Mouse (Mus musculus): ENCODE results near the gene Actr3b.
A peak's percentile ranks its signal among the peaks of the same experiment; 100 is the strongest.
"Not testable (repeated sequence)": the region's sequence is repeated elsewhere in the genome, so short reads cannot be mapped to it uniquely, and the experiment has no call there.

Actr3b gene

DNA sequence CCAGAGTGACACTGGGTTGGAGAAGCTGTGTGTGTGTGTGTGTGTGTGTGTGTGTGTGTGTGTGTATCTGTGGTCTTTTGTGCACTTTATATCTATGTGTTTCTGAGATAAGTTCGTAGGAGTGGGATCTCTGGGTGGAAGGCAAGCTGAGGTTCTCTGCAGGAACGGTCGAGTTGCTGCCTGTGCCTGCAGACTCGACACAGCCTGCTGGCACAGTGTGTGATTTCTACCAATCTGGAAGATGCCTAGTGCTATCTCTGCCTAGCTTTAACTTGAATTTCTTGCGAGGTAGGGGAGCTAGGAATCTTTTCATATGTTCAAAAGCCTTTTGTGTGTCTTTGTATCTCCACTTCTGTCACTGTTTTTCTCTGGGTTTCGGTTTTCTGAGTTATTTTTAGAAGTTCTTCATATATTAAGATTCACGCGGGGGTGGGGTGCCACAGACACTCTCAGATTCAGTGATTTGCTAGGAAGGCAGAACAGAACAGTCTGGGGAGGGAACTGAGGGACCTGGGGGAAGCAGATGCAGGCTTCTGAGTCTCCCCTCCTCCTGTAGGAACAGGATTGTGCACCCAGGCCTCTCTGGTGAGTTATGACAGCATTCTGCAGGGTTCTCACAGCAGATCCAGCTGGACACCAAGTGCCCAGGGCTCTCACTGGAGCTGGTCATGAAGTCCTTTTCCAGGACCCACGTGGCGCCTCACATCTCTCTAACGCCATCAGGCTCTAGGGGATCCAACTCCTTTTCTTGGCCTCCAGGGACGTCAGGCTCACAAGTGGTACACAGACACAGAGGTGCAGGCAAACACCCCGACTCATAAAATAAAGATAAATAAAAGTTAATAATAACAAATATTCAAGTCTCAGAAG, 14.4 kb downstream of the Actr3b start:
- DNase-seq (ENCODE audit: low spot score in 2 of 2) = no peak

DNA sequence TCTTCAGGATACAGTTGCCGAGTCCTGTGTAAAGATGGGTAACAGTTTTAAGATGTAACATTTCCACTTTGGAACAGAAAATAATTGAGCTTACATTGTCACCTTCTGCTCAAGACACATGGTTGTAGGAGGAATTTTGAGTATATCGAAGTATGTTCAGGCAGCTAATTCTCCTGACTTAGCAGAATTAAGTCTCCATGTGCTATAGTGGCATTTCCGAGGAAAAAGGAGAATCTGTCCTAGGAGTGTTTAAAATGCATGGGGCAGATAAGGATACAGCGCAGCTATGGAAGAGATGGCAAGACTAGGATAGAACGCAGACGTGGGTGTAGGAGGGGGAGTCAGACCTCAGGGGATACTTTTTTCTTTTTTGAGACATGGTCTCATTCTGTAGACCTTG, 31.8 kb downstream of the Actr3b start:
- DNase-seq (ENCODE audit: low spot score in 2 of 2) = no peak

DNA sequence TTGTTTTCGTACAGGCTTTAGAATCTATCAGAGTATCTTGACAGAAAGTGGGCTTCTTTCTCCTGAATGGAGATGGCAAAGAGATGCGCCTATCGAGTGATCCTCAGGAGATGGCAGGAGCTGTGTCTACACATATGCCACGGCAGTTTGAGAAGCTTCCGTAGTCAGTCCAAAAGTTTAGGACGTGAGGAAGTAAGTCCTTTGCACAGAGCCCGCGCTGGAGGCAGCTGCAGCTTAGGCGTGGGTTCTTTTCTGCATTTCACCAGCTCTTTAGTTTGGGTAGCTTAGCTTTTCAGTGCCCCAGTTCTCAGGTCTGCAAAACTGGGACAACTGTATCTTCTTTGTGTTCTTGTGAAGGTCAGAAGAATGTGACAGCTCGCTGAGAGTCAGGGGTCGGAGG, 38.0 kb downstream of the Actr3b start:
- no peak for DNase-seq (ENCODE audit: low spot score in 2 of 2)

DNA sequence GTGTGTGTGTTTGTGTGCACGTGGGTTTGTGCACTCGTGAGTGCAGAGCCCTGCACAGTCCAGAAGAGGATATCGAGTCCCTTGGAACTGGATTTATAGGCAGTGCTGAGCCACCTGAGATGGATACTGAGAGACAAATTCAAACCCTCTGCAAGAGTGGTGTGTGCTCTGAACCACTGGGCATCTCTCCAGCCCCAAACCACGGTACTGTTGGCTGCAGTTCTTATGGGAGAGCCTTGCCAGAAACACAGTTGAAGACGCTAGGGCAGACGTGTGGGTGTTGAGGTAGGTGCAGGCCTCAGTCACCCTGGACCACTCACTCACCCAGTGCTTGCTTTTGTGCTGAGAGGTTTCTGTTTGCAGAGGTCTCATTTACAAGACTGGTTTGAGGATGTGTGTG, 41.1 kb downstream of the Actr3b start:
- DNase-seq (ENCODE audit: low spot score in 2 of 2) = peak in 1 of 2 experiments; percentile 22

DNA sequence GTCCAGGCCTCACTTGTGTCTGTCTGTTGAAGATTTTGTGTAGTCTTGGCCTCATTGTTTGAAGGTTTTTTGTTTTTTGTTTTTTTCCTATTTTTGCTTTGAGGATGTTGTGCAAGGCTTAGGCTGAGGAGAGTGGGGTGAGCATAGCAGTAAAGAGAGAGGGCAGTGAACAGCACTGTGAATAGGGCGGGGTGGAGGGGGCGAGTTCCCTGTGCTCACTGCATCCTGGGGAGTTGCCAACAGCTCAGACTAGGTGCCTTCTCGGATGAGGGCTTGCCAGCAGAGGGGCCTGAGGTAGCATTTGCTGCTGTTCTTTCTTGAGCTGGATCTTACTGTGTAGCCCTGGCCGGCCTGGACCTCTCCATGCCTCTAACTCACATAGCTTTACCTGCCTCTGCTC, 41.9 kb downstream of the Actr3b start:
- no peak for DNase-seq (ENCODE audit: low spot score in 2 of 2)

DNA sequence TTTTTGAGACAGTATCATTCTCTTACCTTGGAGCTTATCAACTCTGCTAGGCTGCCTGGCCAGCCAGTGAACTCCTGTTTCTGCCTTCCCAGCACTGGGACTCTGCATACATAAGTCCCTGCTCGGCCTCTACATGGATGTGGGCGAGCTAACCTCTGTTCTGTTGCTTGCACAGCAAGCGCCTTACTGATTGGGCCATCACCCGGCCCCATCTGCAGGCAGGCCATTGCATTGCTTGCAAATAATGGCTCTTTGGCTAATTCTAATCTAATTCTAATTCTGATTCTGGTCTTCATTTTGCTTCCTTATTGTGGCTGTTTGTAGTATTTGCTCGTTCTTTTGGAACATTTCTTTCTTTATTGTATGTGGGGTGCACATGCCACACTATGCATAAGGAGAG, 44.8 kb downstream of the Actr3b start:
- DNase-seq (ENCODE audit: low spot score in 2 of 2) = no peak

DNA sequence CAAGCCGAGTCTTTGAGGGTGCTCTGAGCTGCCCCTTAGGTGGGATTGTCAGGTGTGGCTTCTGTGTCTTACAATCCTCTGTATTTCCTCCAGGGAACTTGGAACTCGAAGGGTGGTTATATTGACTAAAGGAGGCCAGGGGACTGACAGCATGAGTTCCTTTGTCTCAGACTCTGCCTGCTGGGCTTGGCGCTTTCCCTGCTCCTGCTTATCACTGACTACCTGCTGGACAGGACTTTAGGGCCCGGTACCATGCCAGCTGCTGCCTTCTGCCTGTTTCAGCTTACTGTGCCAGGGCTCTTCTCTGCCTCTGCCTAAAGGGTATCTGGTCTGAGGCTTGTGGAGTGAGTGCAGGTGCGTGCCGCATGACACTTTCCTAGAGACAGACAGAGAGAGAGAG, 53.1 kb downstream of the Actr3b start:
- no peak for DNase-seq (ENCODE audit: low spot score in 2 of 2)

DNA sequence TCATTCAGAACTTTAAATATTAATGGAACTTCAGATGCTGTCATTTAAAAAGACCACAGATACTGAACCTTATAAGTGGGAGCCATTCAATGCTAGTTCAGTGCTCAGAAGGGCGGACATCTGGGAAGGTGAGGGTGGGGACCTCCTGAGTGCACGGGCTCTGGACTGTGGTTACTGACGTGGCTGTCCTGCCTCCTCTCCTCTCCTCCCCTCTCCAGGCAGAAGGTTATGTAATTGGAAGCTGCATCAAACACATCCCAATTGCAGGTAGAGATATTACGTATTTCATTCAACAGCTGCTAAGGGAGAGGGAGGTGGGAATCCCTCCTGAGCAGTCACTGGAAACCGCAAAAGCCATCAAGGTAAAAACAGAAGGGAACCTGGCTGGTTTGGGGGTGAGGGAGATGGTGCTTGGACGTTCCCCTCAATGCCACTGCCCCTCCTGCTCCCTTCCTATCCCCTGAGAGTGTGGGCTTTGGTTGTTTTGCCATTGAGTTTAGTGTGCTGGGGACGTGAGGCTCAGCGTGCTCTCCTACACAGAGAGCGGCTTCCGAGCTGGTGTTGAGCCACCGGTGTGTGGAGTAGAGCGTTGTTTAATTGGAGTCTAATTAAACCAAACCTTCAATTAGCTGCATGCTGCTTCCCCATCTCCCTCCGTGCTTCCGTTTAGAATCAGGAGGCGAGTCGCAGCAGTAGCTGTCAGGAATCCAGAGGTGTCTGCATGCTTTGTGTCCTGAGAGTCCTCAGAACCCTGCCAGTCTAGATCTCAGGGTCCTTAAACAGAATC, 69.7 kb downstream of the Actr3b start:
- no peak for DNase-seq (ENCODE audit: low spot score in 2 of 2)

DNA sequence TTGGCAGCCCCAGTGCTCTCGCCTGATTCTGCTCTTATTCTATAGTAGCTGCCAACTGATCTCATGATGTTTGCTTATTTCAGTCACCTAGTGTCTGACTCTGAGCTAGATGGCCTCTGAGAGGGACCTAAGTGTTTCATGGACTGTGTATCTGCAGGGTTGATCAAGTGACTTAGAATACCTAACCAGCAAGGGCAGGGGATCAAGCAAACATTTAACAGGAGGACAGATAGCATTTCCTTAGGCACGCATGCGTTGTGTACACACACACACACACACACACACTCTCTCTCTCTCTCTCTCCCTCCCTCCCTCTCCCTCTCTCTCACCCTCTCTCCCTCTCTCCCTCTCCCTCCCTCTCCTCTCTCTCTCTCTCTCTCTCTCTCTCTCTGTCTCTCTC, 71.0 kb downstream of the Actr3b start:
- no peak for DNase-seq (ENCODE audit: low spot score in 2 of 2)

DNA sequence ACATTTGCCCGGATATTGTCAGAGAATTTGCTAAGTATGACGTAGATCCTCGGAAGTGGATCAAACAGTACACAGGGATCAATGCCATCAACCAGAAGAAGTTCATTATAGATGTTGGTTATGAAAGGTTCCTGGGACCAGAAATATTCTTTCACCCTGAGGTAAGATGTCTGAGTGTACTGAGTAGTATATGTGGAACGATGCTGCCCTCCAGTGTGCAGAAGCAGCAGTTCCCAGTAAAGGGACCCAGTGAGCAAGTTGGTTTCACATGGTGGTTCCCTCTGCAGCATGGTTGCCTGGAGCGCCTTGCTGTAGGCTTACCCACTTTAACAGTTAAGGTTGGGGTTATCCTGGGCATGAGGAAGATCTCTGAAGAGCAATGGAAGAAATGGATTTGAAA, 71.8 kb downstream of the Actr3b start:
- peak; percentile 14 to 17 for DNase-seq (ENCODE audit: low spot score in 2 of 2)

DNA sequence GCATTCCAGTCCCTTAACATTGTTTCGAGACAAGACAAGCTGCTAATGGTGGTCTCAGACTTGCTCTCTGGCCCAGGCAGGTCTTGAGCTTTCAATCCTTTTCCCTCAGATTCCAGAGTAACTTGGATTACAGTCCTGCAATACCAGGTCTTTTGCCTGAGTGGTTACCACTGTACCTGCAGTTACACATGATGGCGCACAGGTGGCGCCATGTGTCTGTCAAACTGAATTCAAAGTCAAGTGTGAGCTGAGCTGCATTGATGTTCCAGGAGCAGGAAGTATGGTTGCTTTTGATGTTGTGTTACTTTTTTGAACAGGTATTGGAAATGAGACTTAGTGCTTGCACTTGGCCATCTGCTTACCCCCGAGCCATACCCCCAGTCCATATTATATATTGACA, 79.6 kb downstream of the Actr3b start:
- DNase-seq (ENCODE audit: low spot score in 2 of 2) = peak in 1 of 2 experiments; percentile 12

DNA sequence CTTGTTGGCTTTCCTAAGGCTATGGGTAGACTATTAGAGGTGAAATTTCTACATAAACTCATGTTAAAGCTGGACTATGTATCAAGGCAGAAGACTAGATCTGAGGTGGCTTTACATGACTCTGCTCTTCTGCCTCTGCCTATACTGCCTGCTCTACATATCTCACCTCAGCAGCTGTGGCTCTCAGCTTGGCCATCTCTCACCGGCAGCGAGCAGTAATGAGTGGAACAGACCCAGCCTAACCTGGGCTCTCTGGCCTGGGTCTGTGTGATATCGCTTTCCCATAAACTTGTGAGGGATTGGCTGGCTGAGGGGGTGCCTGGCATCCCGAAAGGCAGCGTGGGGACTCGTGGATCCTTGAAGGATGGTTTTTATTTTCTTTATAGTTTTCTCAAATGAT, 86.8 kb downstream of the Actr3b start:
- no peak for DNase-seq (ENCODE audit: low spot score in 2 of 2)

DNA sequence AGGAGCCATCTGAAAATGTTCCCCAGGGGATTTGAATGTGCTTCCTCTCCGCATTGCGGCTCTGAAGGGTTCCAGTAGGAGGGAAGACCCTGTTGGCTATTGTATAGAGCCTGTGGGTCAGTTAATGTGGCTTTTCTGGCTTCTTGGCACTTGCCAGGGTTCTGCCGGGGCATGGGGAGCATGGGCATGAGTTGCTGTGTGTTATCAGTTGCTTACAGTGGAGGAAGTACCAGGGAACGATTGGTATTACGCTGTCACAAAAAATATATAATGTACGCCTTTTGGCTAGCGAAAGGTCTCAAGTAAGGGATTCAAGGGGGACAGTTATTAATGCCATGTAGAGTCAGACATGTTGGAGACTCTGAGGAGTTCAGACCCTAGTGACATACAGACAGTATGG, 87.4 kb downstream of the Actr3b start:
- DNase-seq (ENCODE audit: low spot score in 2 of 2) = no peak

DNA sequence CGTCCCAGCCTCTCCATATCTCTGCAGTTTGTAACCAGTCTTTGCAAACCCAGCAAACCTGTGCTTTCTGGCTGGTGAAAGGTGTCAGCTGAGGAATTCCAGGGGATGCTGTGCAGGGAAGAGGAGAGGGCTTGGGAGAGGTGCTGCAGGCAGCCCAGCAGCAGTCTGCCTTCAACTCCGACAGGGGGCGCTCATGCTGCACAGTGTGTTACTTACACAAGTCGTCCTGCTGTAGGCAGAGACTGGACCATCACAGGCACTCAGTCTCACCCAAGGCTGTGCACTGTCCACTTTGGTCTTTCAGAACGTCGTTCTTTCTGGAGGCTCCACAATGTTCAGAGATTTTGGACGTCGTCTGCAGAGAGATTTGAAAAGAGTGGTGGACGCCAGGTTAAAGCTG, 88.3 kb downstream of the Actr3b start:
- no peak for DNase-seq (ENCODE audit: low spot score in 2 of 2)

DNA sequence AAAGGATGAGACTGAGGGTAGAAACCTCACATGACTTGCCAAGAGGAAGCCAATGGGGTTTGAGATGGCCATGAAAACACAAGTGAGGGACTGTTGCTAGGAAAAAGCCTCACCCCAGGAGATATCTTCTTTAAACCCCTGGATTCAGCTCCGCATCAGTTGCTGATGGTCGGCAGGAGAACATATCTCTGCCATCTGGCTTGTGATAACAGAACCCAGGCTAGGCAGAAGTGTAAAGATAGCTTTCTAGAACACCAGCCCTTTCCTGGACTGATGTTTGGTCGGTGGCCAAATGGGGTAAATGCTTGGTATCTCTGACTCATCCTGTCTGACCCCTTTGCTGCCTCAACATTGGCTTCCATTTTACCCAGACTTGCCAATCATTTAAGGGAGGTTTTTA, 106.4 kb downstream of the Actr3b start:
- DNase-seq (ENCODE audit: low spot score in 2 of 2) = no peak

DNA sequence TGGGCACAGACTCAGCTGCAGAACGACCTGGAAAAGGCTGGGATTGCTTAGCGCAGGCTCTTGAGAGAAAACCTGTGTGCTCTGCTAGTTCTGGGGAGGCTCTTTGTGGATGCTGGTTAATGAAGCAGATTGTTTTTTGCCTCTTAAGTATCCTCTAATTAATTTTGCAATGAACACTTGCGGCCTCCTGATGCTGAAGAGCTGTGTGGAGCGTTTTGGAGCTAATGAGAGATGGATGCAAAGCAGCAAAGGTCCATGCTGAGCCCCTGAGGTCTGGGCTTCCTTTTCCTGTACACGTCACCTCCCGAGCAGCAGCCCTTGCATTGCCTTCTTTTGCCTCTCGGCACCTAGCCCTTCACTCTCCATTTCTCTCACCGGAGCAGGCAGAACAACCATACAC, 110.1 kb downstream of the Actr3b start:
- no peak for DNase-seq (ENCODE audit: low spot score in 2 of 2)

DNA sequence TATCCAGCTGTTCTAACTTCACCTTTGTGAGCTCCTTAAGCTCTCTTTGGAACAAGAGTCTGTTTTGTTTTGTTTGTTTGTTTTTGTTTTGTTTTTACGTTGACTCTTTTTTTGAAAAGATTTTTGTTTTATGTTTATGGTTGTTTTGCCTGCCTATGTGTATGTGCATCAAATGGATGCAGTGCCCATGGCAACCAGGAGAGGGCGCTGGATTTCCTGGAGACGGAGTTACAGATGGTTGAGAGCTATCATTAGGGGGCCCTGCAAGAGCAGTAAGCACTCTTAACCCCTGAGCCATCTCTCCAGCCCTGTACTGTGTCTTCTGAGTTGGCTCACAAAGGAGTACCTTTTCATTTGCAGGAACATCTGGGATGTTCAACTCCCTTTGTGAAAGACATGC, 110.8 kb downstream of the Actr3b start:
- no peak for DNase-seq (ENCODE audit: low spot score in 2 of 2)

DNA sequence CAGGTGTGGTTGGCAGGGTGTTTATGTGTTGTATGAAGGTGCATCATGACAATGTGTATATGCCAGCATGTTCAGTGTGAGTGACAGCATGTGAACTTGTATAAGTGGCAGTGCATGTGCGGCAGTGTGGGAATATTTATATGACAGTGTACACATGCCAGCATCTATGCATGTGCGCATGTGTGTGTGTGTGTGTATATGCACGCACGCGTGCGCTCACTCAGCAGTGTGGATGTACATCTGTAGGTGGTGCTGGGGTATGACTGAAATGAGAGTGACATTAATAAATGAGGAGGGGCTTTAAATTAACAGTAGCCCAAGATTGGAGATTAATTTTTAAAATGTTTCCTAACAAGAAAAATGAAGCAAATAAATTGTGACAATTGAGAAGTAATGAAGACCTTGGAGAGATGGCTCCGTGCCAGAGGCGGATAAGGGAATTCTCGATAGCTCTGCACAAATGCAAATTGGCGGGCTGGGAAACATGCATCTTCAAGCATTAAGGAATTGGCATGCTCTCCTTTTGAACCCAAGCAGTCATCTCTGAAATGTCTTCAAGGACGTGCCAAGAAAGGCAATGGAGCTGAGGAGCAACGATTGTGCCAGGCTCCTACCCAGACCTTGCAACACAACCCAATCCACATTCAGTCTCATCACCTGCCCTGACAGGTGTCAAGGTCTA, 111.7 kb downstream of the Actr3b start:
- DNase-seq (ENCODE audit: low spot score in 2 of 2) = no peak

DNA sequence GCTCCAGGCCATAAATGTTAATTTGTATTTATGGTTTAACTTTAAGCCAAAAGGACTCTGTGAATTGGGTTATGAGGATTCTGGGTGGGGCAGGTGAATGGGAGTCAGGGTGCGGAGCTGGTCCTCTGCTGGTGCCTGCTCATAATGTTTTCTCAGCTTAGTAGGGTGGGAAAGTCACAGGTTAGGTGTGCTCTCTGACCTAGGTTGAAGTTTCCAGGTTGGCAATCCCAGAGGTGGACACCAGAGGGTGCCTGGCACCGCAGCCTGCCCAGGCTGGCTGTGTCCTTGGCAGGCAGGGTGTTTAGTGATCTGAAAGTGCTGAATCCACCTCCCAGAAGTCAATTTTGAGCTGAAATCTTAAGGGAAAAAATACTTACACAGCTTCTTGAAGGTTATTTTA, 113.2 kb downstream of the Actr3b start:
- DNase-seq (ENCODE audit: low spot score in 2 of 2) = no peak

DNA sequence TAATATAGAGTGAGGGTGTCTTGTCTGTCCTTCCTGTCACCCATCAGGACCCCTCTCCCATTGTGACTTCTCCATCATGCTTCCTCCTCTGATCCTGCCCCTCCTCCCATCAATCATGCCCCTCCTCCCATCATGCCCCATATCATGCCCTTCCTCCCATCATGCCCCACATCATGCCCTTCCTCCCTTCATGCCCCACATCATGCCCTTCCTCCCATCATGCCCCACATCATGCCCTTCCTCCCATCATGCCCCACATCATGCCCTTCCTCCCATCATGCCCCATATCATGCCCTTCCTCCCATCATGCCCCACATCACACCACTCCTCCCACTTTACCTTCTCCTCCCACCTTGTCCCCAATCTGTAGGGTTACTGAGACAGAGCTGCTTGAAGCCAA, 116.1 kb downstream of the Actr3b start:
- DNase-seq (ENCODE audit: low spot score in 2 of 2) = not testable (repeated sequence)

DNA sequence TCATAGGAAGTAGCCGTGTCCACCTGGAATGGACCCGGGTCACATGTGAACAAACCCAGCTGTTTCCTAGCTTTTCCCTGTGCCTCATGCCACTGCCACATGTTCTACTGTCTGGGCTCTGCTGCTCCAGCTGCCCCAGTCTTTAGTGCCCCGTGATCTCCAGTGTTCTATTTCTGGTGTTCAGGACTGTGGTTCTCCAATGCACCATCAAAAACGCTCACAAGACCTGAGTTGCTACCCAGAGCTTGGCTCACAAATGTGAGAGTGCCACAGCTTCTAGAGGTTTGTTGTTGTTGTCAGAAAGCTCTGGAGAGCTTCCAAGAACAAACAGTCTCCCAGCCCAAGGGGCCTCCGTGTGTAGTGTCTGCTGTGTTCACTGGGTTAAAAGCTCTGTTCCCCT, 117.5 kb downstream of the Actr3b start:
- DNase-seq (ENCODE audit: low spot score in 2 of 2) = no peak

DNA sequence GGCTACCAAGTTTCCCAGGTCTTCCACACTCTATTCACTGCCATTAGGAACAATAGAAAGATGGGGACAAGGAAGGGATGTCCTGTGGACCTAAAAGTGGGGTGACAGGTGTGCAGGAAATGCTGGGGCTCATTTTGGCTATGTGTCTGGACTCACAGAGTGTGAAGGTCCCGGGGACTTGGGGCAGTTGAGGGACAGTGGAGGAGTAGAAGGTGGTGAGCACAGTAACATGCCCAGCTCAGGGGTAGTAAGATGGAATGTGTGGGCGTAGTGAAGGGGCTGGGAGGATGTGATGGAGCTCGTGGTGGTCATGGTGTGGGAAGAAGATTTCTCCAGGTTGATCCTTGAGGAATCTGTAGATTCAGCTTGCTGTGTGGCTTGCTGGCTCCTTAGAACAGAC, 118.2 kb downstream of the Actr3b start:
- DNase-seq (ENCODE audit: low spot score in 2 of 2) = no peak

DNA sequence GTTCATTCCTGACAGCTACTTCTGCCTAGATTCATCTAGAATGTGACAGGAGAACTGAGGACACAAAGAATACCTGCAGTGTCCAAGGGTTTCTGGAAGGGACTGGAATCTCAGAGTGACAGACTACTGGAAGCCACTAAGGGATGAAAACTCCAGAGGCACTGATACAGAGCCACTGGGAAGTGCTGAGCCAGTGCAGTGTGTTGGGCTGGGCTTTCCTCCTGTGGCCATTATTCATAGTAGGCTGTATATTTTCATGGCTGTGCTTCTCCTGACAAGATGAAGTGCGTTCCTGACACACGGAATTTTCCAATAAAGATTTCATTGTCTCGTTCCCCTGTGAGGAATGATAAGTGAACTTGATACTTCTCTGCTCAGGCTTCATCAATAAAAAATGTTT, 126.9 kb downstream of the Actr3b start:
- DNase-seq (ENCODE audit: low spot score in 2 of 2) = no peak

Measured in heart, adult 9 months (tissue).